Mouse (Mus musculus) adrenal gland, postnatal 36 days (tissue): ENCODE results near the gene Lhx6. TPM values are rescaled to one million over a fixed set of nuclear protein-coding genes. Genes with fewer than 3 reads are reported as not detected.
A peak's percentile ranks its signal among the peaks of the same experiment; 100 is the strongest.

ENCODE experiments used
- DNase-seq, 2 experiments: peaks; one replicate each; pipeline ENCODE4 v3.0.0; 2021; ENCODE audit warnings: mixed read lengths in 1 of 2
- total RNA-seq, 2 experiments: library from RNA; stranded (reverse); gene quantifications; 2 replicates each; pipeline ENCODE4 v1.2.3; 2021

The Lhx6 gene
- total RNA-seq, 2 experiments from 2014 or later: 1.6 to 1.8 TPM

GRCm38 (mm10) chr2:36039297-36039985, 65.8 kb downstream of the Lhx6 start:
- no peak for DNase-seq

- DNase-seq: no peak
These were observed 69.7 kb downstream of the Lhx6 start for GRCm38 (mm10) chr2:36035413-36036081.

- DNase-seq: no peak
These were observed 70.3 kb downstream of the Lhx6 start for GRCm38 (mm10) chr2:36034898-36035297.

GRCm38 (mm10) chr2:36033966-36034365, 71.2 kb downstream of the Lhx6 start:
- DNase-seq: no peak

GRCm38 (mm10) chr2:36032884-36033283, 72.3 kb downstream of the Lhx6 start:
- peak; percentile 9 to 23 for DNase-seq

Other genes with a start within 250 kb of the Lhx6 start
- gene Ttll11, start 125.5 kb downstream of the Lhx6 start, total RNA-seq: 10 to 100 TPM in 1 of 2 experiments, 1 to 10 TPM in 1; 1.7 to 23.0 TPM
- gene Ndufa8, start 56.0 kb downstream of the Lhx6 start, total RNA-seq: 100 to 1,000 TPM; 205 to 220 TPM
- gene Morn5, start 56.0 kb downstream of the Lhx6 start, total RNA-seq: 1 to 10 TPM in 1 of 2 experiments, under 1 TPM in 1; 0.56 to 1.1 TPM
- gene Mrrf, start 31.0 kb upstream of the Lhx6 start, total RNA-seq: 10 to 100 TPM; 24.3 to 28.4 TPM
- gene Rbm18, start 31.4 kb upstream of the Lhx6 start, total RNA-seq: 10 to 100 TPM; 28.9 to 30.8 TPM
- gene Ptgs1, start 125.0 kb upstream of the Lhx6 start, total RNA-seq: 10 to 100 TPM; 11.7 to 14.4 TPM